Mouse (Mus musculus) erythroblast, embryonic 14.5 days (primary cell): Measurements from ENCODE around the gene Dusp15.

Experiments
- GATA1 ChIP-seq: IDR thresholded peaks from 2 replicates; pipeline ENCODE4 v1.6.1; 2012; ENCODE audit warnings: low read length, inconsistent platforms, mixed read lengths
- TAL1 ChIP-seq: IDR thresholded peaks from 3 replicates; pipeline ENCODE4 v1.6.1; 2012; ENCODE audit warnings: low read length, inconsistent platforms, mixed read lengths

DNA sequence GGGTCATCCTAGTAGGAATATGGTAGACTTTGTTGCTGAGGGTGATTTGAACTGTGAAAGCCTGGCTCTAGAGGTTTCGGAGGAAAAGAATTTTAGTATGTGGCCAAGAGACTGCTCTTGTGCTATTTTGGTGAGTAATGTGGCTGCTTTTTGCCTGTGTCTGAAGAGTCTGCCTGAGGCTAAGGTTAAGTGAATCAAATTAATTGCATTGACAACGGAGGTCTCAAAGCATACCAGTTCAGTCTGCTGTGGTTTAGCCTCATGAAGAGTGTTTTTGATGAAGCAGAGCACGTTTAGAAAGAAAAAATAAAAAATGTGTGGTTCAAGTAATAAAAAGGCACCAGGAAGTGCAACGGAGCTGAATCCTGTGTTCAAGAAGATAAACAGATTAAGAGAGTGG lies 14.1 kb upstream of the Dusp15 start:
- no peak for TF ChIP-seq GATA1
- TF ChIP-seq TAL1, result no peak
